Mouse (Mus musculus) CH12.LX (cell line): ENCODE results near the gene Caskin1. TPM values are rescaled to one million over a fixed set of nuclear protein-coding genes. Genes with fewer than 3 reads are reported as not detected.

Experiments
- DNase-seq: peaks from one replicate; pipeline ENCODE4 v3.0.0-alpha.2; 2013; ENCODE audit errors: extremely low read depth
- H3K27ac ChIP-seq: 2 replicates; pipeline ENCODE4 v1.5.1; 2012; ENCODE audit warnings: low read depth, mild to moderate bottlenecking, control low read depth, moderate library complexity; ENCODE audit not compliant: insufficient read depth
- H3K27me3 ChIP-seq: replicated peaks from 2 replicates; pipeline ENCODE3; 2012; ENCODE audit warnings: inconsistent platforms
- H3K36me3 ChIP-seq, 2 experiments: replicated peaks in 1 of 2; 2 replicates each; pipeline versions ENCODE3 to v1.6.1; 2012; ENCODE audit warnings: inconsistent platforms in 1 of 2, low read length in 1 of 2, mild to moderate bottlenecking in 1 of 2, mixed read lengths in 1 of 2, moderate library complexity in 1 of 2; ENCODE audit not compliant: control insufficient read depth in 1 of 2, insufficient read depth in 1 of 2
- H3K4me1 ChIP-seq, 2 experiments: 2 replicates each; pipeline ENCODE4 v1.6.1; 2012; ENCODE audit warnings: inconsistent platforms in 1 of 2, moderate library complexity in 1 of 2; ENCODE audit not compliant: insufficient read depth in 2 of 2, control insufficient read depth in 1 of 2
- H3K4me2 ChIP-seq: 2 replicates; pipeline ENCODE4 v1.6.1; 2012; ENCODE audit warnings: low read depth, mild to moderate bottlenecking, control low read depth; ENCODE audit not compliant: poor library complexity, insufficient read depth, severe bottlenecking
- H3K4me3 ChIP-seq, 3 experiments: fragments of 150-350 bp in 1 of 3; sonication (generic) in 1 of 3; replicated peaks in 1 of 3; 2 replicates each; pipeline versions ENCODE3 to v1.5.1; 2011 to 2012; ENCODE audit warnings: low read depth in 2 of 3, low read length in 2 of 3, mild to moderate bottlenecking in 2 of 3, moderate library complexity in 2 of 3, control low read depth in 1 of 3, improper control_type of control experiment in 1 of 3, inconsistent platforms in 1 of 3, mixed read lengths in 1 of 3; ENCODE audit not compliant: poor library complexity in 1 of 3
- H3K79me2 ChIP-seq: replicated peaks from 2 replicates; pipeline ENCODE4 v1.6.1; 2012; ENCODE audit warnings: mild to moderate bottlenecking, moderate library complexity; ENCODE audit not compliant: control insufficient read depth, poor library complexity, insufficient read depth, severe bottlenecking; ENCODE audit errors: extremely low read depth
- H3K9ac ChIP-seq: 2 replicates; pipeline ENCODE4 v1.6.1; 2012; ENCODE audit warnings: low read depth, mild to moderate bottlenecking, control low read depth, moderate library complexity; ENCODE audit not compliant: insufficient read depth
- H3K9me3 ChIP-seq: replicated peaks from 2 replicates; pipeline ENCODE3; 2012; ENCODE audit warnings: low read length, inconsistent platforms, mixed read lengths
- BHLHE40 ChIP-seq: IDR thresholded peaks from 2 replicates; pipeline ENCODE4 v1.6.1; 2011; ENCODE audit warnings: mild to moderate bottlenecking, low read depth, low read length, improper control_type of control experiment
- PAX5 ChIP-seq: IDR thresholded peaks from 2 replicates; pipeline ENCODE4 v1.6.1; 2012; ENCODE audit warnings: low read length, inconsistent platforms, mixed read lengths
- POLR2A ChIP-seq: IDR thresholded peaks from 2 replicates; pipeline ENCODE4 v1.6.1; 2011; ENCODE audit warnings: low read depth, mild to moderate bottlenecking, improper control_type of control experiment, low read length
- POLR2AphosphoS2 ChIP-seq: IDR thresholded peaks from 2 replicates; pipeline ENCODE4 v1.6.1; 2011; ENCODE audit warnings: low read depth, low read length, improper control_type of control experiment
- SIN3A ChIP-seq: IDR thresholded peaks from 2 replicates; pipeline ENCODE4 v1.6.1; 2012; ENCODE audit warnings: low read length, improper control_type of control experiment, inconsistent platforms
- USF2 ChIP-seq: conservative IDR thresholded peaks from 2 replicates; pipeline ENCODE4 v1.6.1; 2011; ENCODE audit warnings: low read depth, low read length, improper control_type of control experiment
- dilution Hi-C: fragments of 300-500 bp; cut with MboI; formaldehyde crosslinking; loops from 2 replicates; pipeline ENCODE4 v1.14.3; 2020; ENCODE audit warnings: low sequenced_read_pairs; ENCODE audit not compliant: extremely low pct_unique_long_range_greater_than_20kb, extremely low pct_ligation_motif_present
- in situ Hi-C: fragments of 300-500 bp; cut with MboI; formaldehyde crosslinking; loops from 3 replicates; pipeline ENCODE4 v1.14.3; 2019; ENCODE audit warnings: low sequenced_read_pairs, low pct_ligation_motif_present, low pct_unique_long_range_greater_than_20kb, mixed read lengths
- polyA plus RNA-seq: library from polyadenylated mRNA; unstranded; fragments of >175 nt; gene quantifications from 2 replicates; pipeline ENCODE4 v1.2.1, GENCODE M21; 2012; ENCODE audit warnings: low read depth; ENCODE audit not compliant: insufficient read length
- total RNA-seq, 2 experiments: library from RNA; depleted of rRNA; stranded (reverse); fragments of 300-350 nt in 1 of 2; fragments of >200 nt in 1 of 2; gene quantifications; 2 replicates each; pipeline ENCODE4 v1.2.3; 2012 to 2014

Caskin1 gene
- total and polyA plus RNA-seq, 3 experiments, result 0.08 to 0.71 TPM; not detected in 1

- Histone ChIP-seq H3K4me2 (peak overlapping the region; percentile 97), H3K27ac (peak overlapping the region; percentile 34; the same call in 1 of the 2 replicates), H3K4me1 (peaks cover 11 to 23% of the 10 kb centered on the region in 2 experiments), H3K9ac (peak overlapping the region; percentile 84), H3K27me3 (no peaks in the 10 kb centered on the region), H3K4me3 (peak overlapping the region; percentile 85 to 98 (median 89)), H3K36me3 (peaks cover 28 to 52% of the 10 kb centered on the region in 2 experiments), H3K79me2 (peaks cover 7% of the 10 kb centered on the region; the same call in 1 of the 2 replicates), H3K9me3 (no peaks in the 10 kb centered on the region)
- TF ChIP-seq SIN3A (peak; percentile 18; the same call in 1 of the 2 replicates), BHLHE40 (no peak)
- in situ Hi-C loops (no loop called here), dilution Hi-C loops (no loop called here)
- DNase-seq, result no peak
These were observed 17.5 kb upstream of the Caskin1 start for GRCm38 (mm10) chr17:24470701-24471527.

- dilution Hi-C loops, result no loop called here
- TF ChIP-seq POLR2AphosphoS2 (0 out of 2 replicates have a peak, but pooled peaks have one; percentile 4), PAX5 (no peak)
- TF ChIP-seq, all 38 proteins: peak for 1
- peaks cover 5 to 26% of the 10 kb centered on the region in 2 experiments; a peak in 3 of 4 replicates for H3K4me1 ChIP-seq
- no peak for DNase-seq
- no peaks in the 10 kb centered on the region for H3K9me3 ChIP-seq
- peaks cover 39 to 59% of the 10 kb centered on the region in 2 experiments for H3K36me3 ChIP-seq
- H3K4me3 ChIP-seq, result no peak overlapping the region
- no peaks in the 10 kb centered on the region for H3K27me3 ChIP-seq
- no peak overlapping the region for H3K4me2 ChIP-seq
- in situ Hi-C loops, result no loop called here
- H3K9ac ChIP-seq, result no peak overlapping the region
- no peak overlapping the region for H3K27ac ChIP-seq
- peaks cover 7% of the 10 kb centered on the region; the same call in 1 of the 2 replicates for H3K79me2 ChIP-seq
These were observed 15.9 kb upstream of the Caskin1 start for GRCm38 (mm10) chr17:24472512-24472911.

GRCm38 (mm10) chr17:24473612-24474275 lies 14.7 kb upstream of the Caskin1 start, which contains the start of gene Bricd5:
Gene Bricd5 (plus strand): TSS chr17:24473884.
- no peak within 1 kb of the TSS for H3K4me2 ChIP-seq
- peaks cover 12 to 30% of the 10 kb centered on the region in 2 experiments; a peak in 3 of 4 replicates for H3K4me1 ChIP-seq
- in situ Hi-C loops, result no loop called here
- H3K36me3 ChIP-seq, result peaks cover 39 to 62% of the 10 kb centered on the region in 2 experiments
- DNase-seq, result no peak
- H3K9ac ChIP-seq, result no peak within 1 kb of the TSS
- TF ChIP-seq POLR2A (peak; percentile 32; the same call in 1 of the 2 replicates), USF2 (no peak)
- H3K79me2 ChIP-seq, result peaks cover 7% of the 10 kb centered on the region; the same call in 1 of the 2 replicates
- no peak within 1 kb of the TSS for H3K4me3 ChIP-seq
- H3K9me3 ChIP-seq, result no peaks in the 10 kb centered on the region
- H3K27ac ChIP-seq, result no peak within 1 kb of the TSS
- dilution Hi-C loops, result no loop called here
- H3K27me3 ChIP-seq, result no peaks in the 10 kb centered on the region
